In the genomic region with DNA sequence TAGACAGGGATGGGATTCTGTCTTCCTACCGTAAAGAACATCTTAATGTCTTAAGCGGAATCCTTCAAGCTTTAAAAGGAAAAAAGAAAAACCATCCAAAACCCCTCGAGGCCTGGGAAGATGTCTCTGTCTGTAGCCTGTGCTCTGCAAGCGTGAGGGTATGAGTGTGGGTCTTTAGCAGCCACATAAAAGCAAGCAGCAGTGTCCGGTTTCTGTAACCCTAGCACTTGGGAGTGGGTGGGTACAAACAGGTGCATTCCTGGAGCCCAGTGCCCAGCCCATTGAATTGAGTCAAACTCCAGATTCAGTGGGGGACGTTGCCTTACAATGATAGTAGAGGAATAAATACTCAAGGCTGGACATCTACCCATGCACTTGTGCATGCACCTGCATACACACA, we compare ENCODE assay signal across 28 mouse cellular contexts.
DNase-seq lines count a peak whose midpoint lies in the region; ATAC-seq and TF ChIP-seq lines count a peak whose summit lies in the region.
"Had no signal": no experiment of that assay in that cellular context is flagged by ENCODE, and none has a peak within 500 bp of the region (broad histone marks: within the 10 kb centered on the region; RNA-seq: fewer than 3 reads in every experiment).

No protein-coding gene starts in this region.

- WGBS in embryonic facial prominence, embryonic 15.5 days, result 71% methylated on average over 6 of the region's 6 CpGs
- 84% methylated on average over 6 of the region's 6 CpGs for WGBS in embryonic facial prominence, embryonic 10.5 days
- 58% methylated on average over 6 of the region's 6 CpGs for WGBS in kidney, postnatal 0 days
- 75% methylated on average over 6 of the region's 6 CpGs for WGBS in midbrain, embryonic 15.5 days
- 71% methylated on average over 6 of the region's 6 CpGs for WGBS in midbrain, postnatal 0 days
- 68% methylated on average over 6 of the region's 6 CpGs for WGBS in olfactory bulb, adult 2 months

- TF ChIP-seq CTCF in kidney, postnatal 0 days (IDR thresholded peaks at IDR 0.05; ENCODE audit: low read depth), result no peak
- no peak for TF ChIP-seq CTCF in midbrain, postnatal 0 days (IDR thresholded peaks at IDR 0.05)
- TF ChIP-seq CTCF in olfactory bulb, adult 2 months (IDR thresholded peaks at IDR 0.05; ENCODE audit: insufficient read depth, low read depth, low read length), result no peak

- no peak overlapping the region for H3K4me3 ChIP-seq in embryonic facial prominence, embryonic 15.5 days (replicated peaks)
- H3K4me3 ChIP-seq in embryonic facial prominence, embryonic 10.5 days, result no peak overlapping the region
- no peak overlapping the region for H3K4me3 ChIP-seq in kidney, postnatal 0 days (replicated peaks; ENCODE audit: low read depth, low read length)
- no peak overlapping the region for H3K4me3 ChIP-seq in midbrain, embryonic 15.5 days
- no peak overlapping the region for H3K4me3 ChIP-seq in midbrain, postnatal 0 days (ENCODE audit: low read depth, low read length)
- H3K4me3 ChIP-seq in olfactory bulb, adult 2 months (ENCODE audit: insufficient read depth, low read depth, low read length), result no peak overlapping the region
- H3K4me3 ChIP-seq: embryonic facial prominence, embryonic 12.5 days; erythroblast, embryonic 14.5 days; forebrain, embryonic 10.5 days; forebrain, embryonic 13.5 days; forebrain, embryonic 15.5 days had no signal

- no peak for DNase-seq in embryonic facial prominence, embryonic 10.5 days (ENCODE audit: low spot score)
- peak; percentile 36 for DNase-seq in kidney, postnatal 0 days (ENCODE audit: low spot score)
- no peak for DNase-seq in kidney, adult 18-20 months
- no peak for DNase-seq in midbrain, postnatal 0 days (ENCODE audit: low spot score)
- DNase-seq in thymus, postnatal 14 days, result no peak
- DNase-seq: adrenal gland, adult 8-10 months; B cell, adult 2 months; cerebellum, adult 11 months; cerebellum, adult 18-20 months; cerebellum, adult 8-10 months; cerebellum, adult 9-11 months; cerebellum, postnatal 14 days; cerebellum, postnatal 36 days; embryo, embryonic 11 days had no signal

- TF ChIP-seq POLR2A in olfactory bulb, adult 2 months (IDR thresholded peaks at IDR 0.05; ENCODE audit: insufficient read depth, low read depth, low read length), result no peak

- no peaks in the 10 kb centered on the region for H3K4me1 ChIP-seq in embryonic facial prominence, embryonic 15.5 days
- no peaks in the 10 kb centered on the region for H3K4me1 ChIP-seq in embryonic facial prominence, embryonic 10.5 days
- no peaks in the 10 kb centered on the region for H3K4me1 ChIP-seq in kidney, postnatal 0 days (replicated peaks; ENCODE audit: insufficient read depth, low read length)
- H3K4me1 ChIP-seq in midbrain, embryonic 15.5 days, result peaks cover 34% of the 10 kb centered on the region
- 0 out of 2 replicates have a peak, but pooled peaks cover 2% of the 10 kb centered on the region for H3K4me1 ChIP-seq in midbrain, postnatal 0 days (ENCODE audit: insufficient read depth, low read length)
- H3K4me1 ChIP-seq in olfactory bulb, adult 2 months (ENCODE audit: control insufficient read depth, insufficient read depth, low read length), result peaks cover 16% of the 10 kb centered on the region

- H3K4me2 ChIP-seq in embryonic facial prominence, embryonic 15.5 days (replicated peaks), result no peak overlapping the region
- no peak overlapping the region for H3K4me2 ChIP-seq in kidney, postnatal 0 days (ENCODE audit: low read length)
- no peak overlapping the region for H3K4me2 ChIP-seq in midbrain, embryonic 15.5 days
- no peak overlapping the region for H3K4me2 ChIP-seq in midbrain, postnatal 0 days (ENCODE audit: low read depth, low read length, poor library complexity, severe bottlenecking)
- H3K4me2 ChIP-seq: embryonic facial prominence, embryonic 12.5 days; forebrain, embryonic 13.5 days; forebrain, embryonic 15.5 days had no signal

- no peak overlapping the region for H3K27ac ChIP-seq in embryonic facial prominence, embryonic 15.5 days (replicated peaks)
- no peak overlapping the region for H3K27ac ChIP-seq in embryonic facial prominence, embryonic 10.5 days (replicated peaks)
- H3K27ac ChIP-seq in kidney, postnatal 0 days, result no peak overlapping the region
- H3K27ac ChIP-seq in midbrain, embryonic 15.5 days, result peak overlapping the region; percentile 77; the same call in 1 of the 2 replicates
- no peak overlapping the region for H3K27ac ChIP-seq in midbrain, postnatal 0 days (ENCODE audit: low read depth, low read length)
- H3K27ac ChIP-seq in olfactory bulb, adult 2 months (ENCODE audit: insufficient read depth, low read depth, low read length), result peak overlapping the region; percentile 60; the same call in 1 of the 2 replicates
- H3K27ac ChIP-seq: embryonic facial prominence, embryonic 12.5 days; forebrain, embryonic 10.5 days; forebrain, embryonic 13.5 days had no signal

- no peaks in the 10 kb centered on the region for H3K9me3 ChIP-seq in embryonic facial prominence, embryonic 15.5 days (replicated peaks)
- H3K9me3 ChIP-seq in embryonic facial prominence, embryonic 10.5 days, result no peaks in the 10 kb centered on the region
- no peaks in the 10 kb centered on the region for H3K9me3 ChIP-seq in kidney, postnatal 0 days (replicated peaks; ENCODE audit: low read length)
- H3K9me3 ChIP-seq in midbrain, embryonic 15.5 days, result no peaks in the 10 kb centered on the region
- no peaks in the 10 kb centered on the region for H3K9me3 ChIP-seq in midbrain, postnatal 0 days (ENCODE audit: low read length)
- H3K9me3 ChIP-seq: embryonic facial prominence, embryonic 12.5 days; forebrain, embryonic 10.5 days; forebrain, embryonic 13.5 days; forebrain, embryonic 15.5 days had no signal

- 0 out of 2 replicates have a peak, but pooled peaks have one; percentile 56 for ATAC-seq in embryonic facial prominence, embryonic 15.5 days (ENCODE audit: insufficient number of reproducible peaks, low FRiP score, low TSS enrichment, low read depth)
- ATAC-seq in kidney, postnatal 0 days (replicated peaks; ENCODE audit: low FRiP score, low read depth), result no peak
- no peak for ATAC-seq in midbrain, embryonic 15.5 days (replicated peaks)
- ATAC-seq in midbrain, postnatal 0 days (ENCODE audit: low FRiP score), result no peak
- ATAC-seq: activated CD4-positive, CD25-positive, alpha-beta regulatory T cell, adult 4 months; CD4-positive, CD25-positive, alpha-beta regulatory T cell, adult 4 months; forebrain, embryonic 15.5 days; forebrain, postnatal 0 days had no signal

- peaks cover 51% of the 10 kb centered on the region for H3K36me3 ChIP-seq in embryonic facial prominence, embryonic 15.5 days
- H3K36me3 ChIP-seq in embryonic facial prominence, embryonic 10.5 days (replicated peaks), result peaks cover 80% of the 10 kb centered on the region
- peaks cover 34% of the 10 kb centered on the region for H3K36me3 ChIP-seq in kidney, postnatal 0 days (ENCODE audit: insufficient read depth, low read length)
- H3K36me3 ChIP-seq in midbrain, embryonic 15.5 days (replicated peaks), result no peaks in the 10 kb centered on the region
- H3K36me3 ChIP-seq in midbrain, postnatal 0 days (ENCODE audit: insufficient read depth, low read length), result no peaks in the 10 kb centered on the region
- H3K36me3 ChIP-seq: forebrain, embryonic 15.5 days; G1E had no signal

- H3K9ac ChIP-seq in embryonic facial prominence, embryonic 15.5 days, result no peak overlapping the region
- H3K9ac ChIP-seq in kidney, postnatal 0 days (ENCODE audit: low read depth, low read length), result no peak overlapping the region
- H3K9ac ChIP-seq in midbrain, embryonic 15.5 days, result no peak overlapping the region
- no peak overlapping the region for H3K9ac ChIP-seq in midbrain, postnatal 0 days (replicated peaks; ENCODE audit: low read length, poor library complexity, severe bottlenecking)
- H3K9ac ChIP-seq: embryonic facial prominence, embryonic 12.5 days; forebrain, embryonic 13.5 days; forebrain, embryonic 15.5 days; forebrain, postnatal 0 days had no signal

- H3K27me3 ChIP-seq in embryonic facial prominence, embryonic 15.5 days, result no peaks in the 10 kb centered on the region
- H3K27me3 ChIP-seq in embryonic facial prominence, embryonic 10.5 days (replicated peaks; ENCODE audit: low read depth, poor library complexity, severe bottlenecking), result no peaks in the 10 kb centered on the region
- no peaks in the 10 kb centered on the region for H3K27me3 ChIP-seq in kidney, postnatal 0 days (ENCODE audit: insufficient read depth, low read length)
- H3K27me3 ChIP-seq in midbrain, embryonic 15.5 days (replicated peaks), result no peaks in the 10 kb centered on the region
- H3K27me3 ChIP-seq in midbrain, postnatal 0 days (ENCODE audit: insufficient read depth, low read length), result no peaks in the 10 kb centered on the region
- H3K27me3 ChIP-seq: CH12.LX; embryonic facial prominence, embryonic 12.5 days; forebrain, embryonic 13.5 days; forebrain, embryonic 15.5 days; Patski had no signal

Comparison
In these comparisons a context has a peak if more than half of its experiments do, and no peak if none do; other contexts are left out.
1. H3K27ac ChIP-seq: peak in midbrain, embryonic 15.5 days (single experiment) and olfactory bulb, adult 2 months (single experiment); none in embryonic facial prominence, embryonic 15.5 days (single experiment), embryonic facial prominence, embryonic 10.5 days (single experiment), kidney, postnatal 0 days (single experiment) and midbrain, postnatal 0 days (single experiment).